Mouse (Mus musculus): ENCODE measurements around the gene Hmg20b. TPM values are rescaled to one million over a fixed set of nuclear protein-coding genes. Genes with fewer than 3 reads are reported as not detected.

Hmg20b gene
- polyA plus RNA-seq, 1 experiment from 2014 or later: 97.7 TPM

DNA sequence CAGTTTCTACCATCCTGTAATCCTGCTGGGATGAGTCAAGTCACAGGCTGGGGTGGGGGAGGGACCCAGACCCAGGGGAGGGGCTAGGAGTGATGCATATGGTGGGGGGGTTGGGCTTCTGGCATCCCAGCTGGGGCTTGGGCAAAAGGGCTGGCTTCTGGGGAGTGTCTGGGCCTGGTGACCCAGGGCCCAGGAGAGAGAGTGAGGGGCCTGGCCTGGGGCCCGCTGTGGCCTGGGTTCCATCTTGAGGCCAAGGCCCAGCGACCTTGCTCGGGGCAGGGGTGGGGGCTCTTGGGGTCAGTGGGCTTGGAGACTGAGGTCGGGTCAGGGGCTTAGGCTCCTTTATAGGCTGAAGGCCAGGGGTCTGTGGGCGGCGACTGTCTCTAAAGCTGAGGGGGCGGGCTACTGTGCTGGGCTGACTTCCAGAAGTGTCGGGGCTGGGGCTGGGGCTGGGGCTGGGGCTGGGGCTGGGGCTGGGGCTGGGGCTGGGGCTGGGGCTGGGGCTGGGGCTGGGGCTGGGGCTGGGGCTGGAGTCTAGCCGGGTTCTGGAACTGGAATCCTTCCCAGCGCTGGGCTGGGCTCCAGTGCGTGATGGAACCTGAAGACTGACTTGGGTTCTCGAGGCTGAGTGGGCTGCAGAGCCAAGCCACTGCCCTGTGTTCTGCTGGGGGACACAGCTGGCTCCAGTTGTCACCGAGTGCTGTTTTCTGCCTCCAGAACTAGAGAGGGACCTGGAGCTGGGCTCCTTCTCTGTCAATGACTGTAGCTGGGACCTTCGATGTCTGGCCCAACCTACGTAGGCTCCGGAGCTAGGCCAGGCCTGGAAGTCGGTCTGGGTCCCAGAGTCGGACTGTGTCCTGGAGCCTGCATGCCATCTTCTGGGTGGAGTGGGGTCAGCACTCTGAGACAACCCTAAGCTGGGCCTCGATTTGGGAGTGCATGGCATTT lies 14.6 kb downstream of the Hmg20b start:
- ATAC-seq (ENCODE audit: low FRiP score) (peak; percentile 41), DNase-seq (ENCODE audit: low spot score, missing footprints) (peak; percentile 84)
- Histone ChIP-seq H3K4me2 (no peak overlapping the region), H3K4me3 (ENCODE audit: low read depth, low read length) (no peak overlapping the region), H3K9me3 (ENCODE audit: control insufficient read depth, low read length) (no peaks in the 10 kb centered on the region), H3K4me1 (ENCODE audit: control insufficient read depth, insufficient read depth, low read length) (peaks cover 4% of the 10 kb centered on the region; the same call in 1 of the 2 replicates), H3K27ac (ENCODE audit: low read depth, low read length) (no peak overlapping the region), H3K36me3 (ENCODE audit: control insufficient read depth, insufficient read depth, low read length) (no peaks in the 10 kb centered on the region), H3K9ac (ENCODE audit: low read length) (no peak overlapping the region), H3K27me3 (ENCODE audit: control insufficient read depth, insufficient read depth, low read length) (peaks cover 16% of the 10 kb centered on the region)
- 37% methylated on average over 18 of the region's 19 CpGs for whole genome bisulfite sequencing

DNA sequence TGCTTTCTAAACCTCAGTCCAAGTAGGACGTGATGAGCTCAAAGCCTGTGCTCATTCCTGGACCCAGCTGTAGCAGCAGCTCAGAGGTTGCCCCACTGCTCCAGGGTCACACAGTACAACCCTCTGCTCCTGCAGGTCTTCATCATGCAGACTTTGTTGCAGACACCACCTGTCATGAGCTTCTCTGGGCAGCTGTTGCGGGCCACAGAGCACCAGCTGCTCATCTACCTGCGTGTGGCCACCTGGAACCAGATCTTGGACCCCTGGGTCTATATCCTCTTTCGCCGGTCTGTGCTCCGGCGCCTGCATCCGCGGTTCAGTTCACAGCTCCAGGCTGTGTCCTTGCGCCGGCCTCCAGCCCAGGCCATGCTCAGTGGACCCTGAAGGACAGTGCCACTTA lies 16.0 kb downstream of the Hmg20b start:
- no peak for ATAC-seq (ENCODE audit: low FRiP score)
- DNase-seq (ENCODE audit: low spot score, missing footprints): peak; percentile 84
- Histone ChIP-seq H3K27ac (ENCODE audit: low read depth, low read length) (no peak overlapping the region), H3K4me2 (no peak overlapping the region), H3K27me3 (ENCODE audit: control insufficient read depth, insufficient read depth, low read length) (peaks cover 16% of the 10 kb centered on the region), H3K9me3 (ENCODE audit: control insufficient read depth, low read length) (no peaks in the 10 kb centered on the region), H3K36me3 (ENCODE audit: control insufficient read depth, insufficient read depth, low read length) (no peaks in the 10 kb centered on the region), H3K9ac (ENCODE audit: low read length) (no peak overlapping the region), H3K4me1 (ENCODE audit: control insufficient read depth, insufficient read depth, low read length) (peaks cover 4% of the 10 kb centered on the region; the same call in 1 of the 2 replicates), H3K4me3 (ENCODE audit: low read depth, low read length) (no peak overlapping the region)
- WGBS: 44% methylated on average over 11 of the region's 11 CpGs

DNA sequence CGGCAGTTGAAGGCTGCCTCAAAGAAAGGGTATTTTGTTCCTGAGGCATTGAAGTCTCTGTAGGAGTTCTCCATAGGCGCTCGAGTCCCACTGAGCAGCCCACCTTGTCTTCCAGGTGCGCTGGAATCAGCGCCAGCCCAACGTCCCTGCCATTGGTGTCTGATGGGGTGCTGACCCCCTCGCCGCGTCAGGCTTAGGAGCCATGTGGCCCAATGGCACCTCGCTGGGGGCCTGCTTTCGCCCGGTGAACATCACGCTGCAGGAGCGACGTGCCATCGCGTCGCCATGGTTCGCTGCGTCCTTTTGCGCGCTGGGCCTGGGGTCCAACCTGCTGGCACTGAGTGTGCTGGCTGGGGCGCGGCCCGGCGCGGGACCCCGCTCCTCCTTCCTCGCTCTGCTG lies 18.0 kb downstream of the Hmg20b start:
- H3K27ac ChIP-seq (ENCODE audit: low read depth, low read length): no peak overlapping the region
- no peaks in the 10 kb centered on the region; the same call in 1 of the 2 replicates for H3K36me3 ChIP-seq (ENCODE audit: control insufficient read depth, insufficient read depth, low read length)
- no peaks in the 10 kb centered on the region for H3K9me3 ChIP-seq (ENCODE audit: control insufficient read depth, low read length)
- H3K4me3 ChIP-seq (ENCODE audit: low read depth, low read length): no peak overlapping the region
- no peak overlapping the region for H3K9ac ChIP-seq (ENCODE audit: low read length)
- 9% methylated on average over 28 of the region's 29 CpGs for WGBS
- DNase-seq (ENCODE audit: low spot score, missing footprints): no peak
- no peak for ATAC-seq (ENCODE audit: low FRiP score)
- H3K4me2 ChIP-seq: no peak overlapping the region; the same call in 1 of the 2 replicates
- H3K27me3 ChIP-seq (ENCODE audit: control insufficient read depth, insufficient read depth, low read length): peaks cover 9% of the 10 kb centered on the region
- H3K4me1 ChIP-seq (ENCODE audit: control insufficient read depth, insufficient read depth, low read length): peaks cover 4% of the 10 kb centered on the region; the same call in 1 of the 2 replicates

DNA sequence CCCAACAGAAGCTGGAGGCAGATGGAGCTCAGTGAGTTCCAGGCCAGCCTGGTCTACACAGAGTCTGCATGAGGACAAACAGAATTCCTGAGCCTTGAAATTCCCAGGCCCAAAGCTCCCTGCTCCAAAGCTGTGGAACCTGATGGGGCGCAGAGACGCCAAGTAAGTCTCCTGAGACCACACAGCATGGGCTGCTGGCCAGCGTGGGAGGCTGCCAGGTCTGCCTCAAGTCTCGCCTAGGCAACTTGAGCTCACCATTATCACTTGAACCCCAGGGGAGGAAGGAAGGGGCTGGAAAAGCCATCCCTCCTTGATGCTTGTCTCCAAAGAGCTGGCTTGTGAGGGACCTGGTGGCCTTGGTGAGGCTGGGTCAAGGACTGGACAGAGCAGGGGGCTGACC lies 20.3 kb downstream of the Hmg20b start:
- H3K4me3 ChIP-seq (ENCODE audit: low read depth, low read length): no peak overlapping the region
- 71% methylated on average over 4 of the region's 4 CpGs for WGBS
- no peaks in the 10 kb centered on the region for H3K9me3 ChIP-seq (ENCODE audit: control insufficient read depth, low read length)
- ATAC-seq (ENCODE audit: low FRiP score) (no peak), DNase-seq (ENCODE audit: low spot score, missing footprints) (no peak)
- H3K9ac ChIP-seq (ENCODE audit: low read length): no peak overlapping the region
- H3K4me2 ChIP-seq: no peak overlapping the region
- peaks cover 9% of the 10 kb centered on the region for H3K27me3 ChIP-seq (ENCODE audit: control insufficient read depth, insufficient read depth, low read length)
- peaks cover 17% of the 10 kb centered on the region for H3K36me3 ChIP-seq (ENCODE audit: control insufficient read depth, insufficient read depth, low read length)
- H3K4me1 ChIP-seq (ENCODE audit: control insufficient read depth, insufficient read depth, low read length): no peaks in the 10 kb centered on the region
- no peak overlapping the region for H3K27ac ChIP-seq (ENCODE audit: low read depth, low read length)

DNA sequence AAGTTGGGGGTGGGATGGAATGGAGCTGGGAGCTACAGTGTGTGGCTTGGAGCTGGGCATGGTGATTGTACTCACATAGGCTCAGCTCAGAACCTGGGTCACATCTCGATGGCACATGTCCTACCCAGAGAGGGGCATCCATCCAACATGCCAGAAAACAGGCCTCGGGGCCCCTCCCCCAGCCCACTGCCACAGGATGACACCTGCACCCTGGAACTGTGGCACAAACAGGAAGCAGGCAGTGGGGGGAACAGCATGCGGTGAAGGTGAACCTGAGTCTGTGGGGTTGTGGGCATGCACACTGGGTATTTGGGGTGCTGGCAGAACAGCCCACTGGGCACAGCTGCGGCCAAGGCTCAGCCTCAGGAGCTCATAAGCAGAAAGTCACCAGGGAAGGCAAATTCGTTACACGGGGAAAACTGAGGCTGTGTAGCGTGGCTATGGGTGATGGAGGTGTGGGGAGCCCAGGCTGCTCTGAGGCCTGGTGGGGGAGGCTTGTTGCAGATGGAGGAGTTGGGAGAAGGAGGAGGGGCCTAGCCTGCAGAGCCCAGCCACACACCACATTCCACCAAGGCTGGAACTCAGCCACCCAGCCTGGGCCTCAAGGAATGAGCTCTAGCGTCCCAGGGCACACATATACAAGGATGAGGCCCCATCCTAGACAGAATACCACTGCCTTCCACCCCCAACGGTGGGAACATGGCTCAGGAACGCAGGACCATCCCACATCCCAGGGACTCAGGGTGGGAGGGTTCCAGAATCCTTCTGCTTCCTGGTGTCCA lies 20.9 kb downstream of the Hmg20b start:
- Histone ChIP-seq H3K9ac (ENCODE audit: low read length) (no peak overlapping the region), H3K27ac (ENCODE audit: low read depth, low read length) (no peak overlapping the region), H3K9me3 (ENCODE audit: control insufficient read depth, low read length) (no peaks in the 10 kb centered on the region), H3K4me2 (no peak overlapping the region), H3K4me1 (ENCODE audit: control insufficient read depth, insufficient read depth, low read length) (no peaks in the 10 kb centered on the region), H3K36me3 (ENCODE audit: control insufficient read depth, insufficient read depth, low read length) (peaks cover 23% of the 10 kb centered on the region), H3K27me3 (ENCODE audit: control insufficient read depth, insufficient read depth, low read length) (peaks cover 9% of the 10 kb centered on the region), H3K4me3 (ENCODE audit: low read depth, low read length) (no peak overlapping the region)
- WGBS: 72% methylated on average over 10 of the region's 10 CpGs
- DNase-seq (ENCODE audit: low spot score, missing footprints) (no peak), ATAC-seq (ENCODE audit: low FRiP score) (no peak)

DNA sequence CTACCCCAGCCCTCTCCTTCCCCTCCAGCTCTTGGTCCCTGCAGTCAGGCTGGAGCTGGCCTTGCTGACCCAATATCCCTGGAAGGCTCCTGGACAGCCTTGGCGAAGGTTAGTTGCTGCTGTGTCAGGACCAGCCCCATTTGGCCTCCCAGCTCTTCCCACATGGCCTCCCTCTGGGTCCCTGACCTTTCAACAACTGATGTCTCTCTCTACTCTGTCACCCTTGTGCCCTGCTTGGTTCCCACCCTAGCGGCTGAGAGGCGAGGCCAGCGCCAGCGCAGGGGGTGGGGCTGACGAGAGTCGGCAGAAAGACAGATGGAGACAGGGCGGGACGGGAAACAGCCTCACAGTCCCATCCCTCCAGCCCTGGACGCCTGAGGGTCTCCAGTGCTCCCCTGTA lies 21.9 kb downstream of the Hmg20b start, which contains the start of gene Tbxa2r:
Gene Tbxa2r (plus strand): TSS at position 346 of the 400 bp plus-strand sequence.
- no peaks in the 10 kb centered on the region for H3K9me3 ChIP-seq (ENCODE audit: control insufficient read depth, low read length)
- H3K4me2 ChIP-seq: no peak within 1 kb of the TSS
- peaks cover 33% of the 10 kb centered on the region for H3K36me3 ChIP-seq (ENCODE audit: control insufficient read depth, insufficient read depth, low read length)
- peaks cover 9% of the 10 kb centered on the region for H3K27me3 ChIP-seq (ENCODE audit: control insufficient read depth, insufficient read depth, low read length)
- H3K4me3 ChIP-seq (ENCODE audit: low read depth, low read length): no peak within 1 kb of the TSS
- H3K9ac ChIP-seq (ENCODE audit: low read length): 0 out of 2 replicates have a peak within 1 kb of the TSS, but pooled peaks have one; percentile 7
- WGBS: 10% methylated on average over 10 of the region's 10 CpGs
- no peak for ATAC-seq (ENCODE audit: low FRiP score)
- no peaks in the 10 kb centered on the region for H3K4me1 ChIP-seq (ENCODE audit: control insufficient read depth, insufficient read depth, low read length)
- H3K27ac ChIP-seq (ENCODE audit: low read depth, low read length): no peak within 1 kb of the TSS
- DNase-seq (ENCODE audit: low spot score, missing footprints): no peak

DNA sequence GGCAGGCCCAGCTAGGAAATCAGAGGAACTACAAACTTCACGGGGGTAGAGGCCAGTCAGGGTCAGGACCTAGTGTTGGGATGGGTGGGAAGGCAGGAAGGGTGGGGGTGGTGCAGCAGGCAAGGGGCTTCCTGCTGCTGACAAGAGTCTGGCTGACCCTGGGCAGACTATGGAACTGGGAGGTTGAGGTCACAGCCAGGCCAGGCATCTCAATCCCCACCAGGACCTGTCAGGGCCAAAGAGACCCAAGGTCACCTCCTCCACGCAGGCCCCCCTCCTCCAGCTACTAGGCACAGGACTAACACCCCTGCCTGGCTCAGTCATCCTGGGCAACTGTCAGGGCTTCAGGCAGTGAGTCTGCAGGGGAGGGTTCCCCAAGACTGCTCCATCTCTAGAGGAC lies 22.3 kb downstream of the Hmg20b start:
- 0 out of 2 replicates have a peak overlapping the region, but pooled peaks have one; percentile 7 for H3K9ac ChIP-seq (ENCODE audit: low read length)
- ATAC-seq (ENCODE audit: low FRiP score): no peak
- no peak overlapping the region for H3K4me3 ChIP-seq (ENCODE audit: low read depth, low read length)
- no peak overlapping the region for H3K4me2 ChIP-seq
- H3K27me3 ChIP-seq (ENCODE audit: control insufficient read depth, insufficient read depth, low read length): peaks cover 9% of the 10 kb centered on the region
- H3K27ac ChIP-seq (ENCODE audit: low read depth, low read length): no peak overlapping the region
- H3K4me1 ChIP-seq (ENCODE audit: control insufficient read depth, insufficient read depth, low read length): no peaks in the 10 kb centered on the region
- WGBS: 42% methylated on average over 2 of the region's 2 CpGs
- H3K36me3 ChIP-seq (ENCODE audit: control insufficient read depth, insufficient read depth, low read length): peaks cover 36% of the 10 kb centered on the region
- no peak for DNase-seq (ENCODE audit: low spot score, missing footprints)
- no peaks in the 10 kb centered on the region for H3K9me3 ChIP-seq (ENCODE audit: control insufficient read depth, low read length)

DNA sequence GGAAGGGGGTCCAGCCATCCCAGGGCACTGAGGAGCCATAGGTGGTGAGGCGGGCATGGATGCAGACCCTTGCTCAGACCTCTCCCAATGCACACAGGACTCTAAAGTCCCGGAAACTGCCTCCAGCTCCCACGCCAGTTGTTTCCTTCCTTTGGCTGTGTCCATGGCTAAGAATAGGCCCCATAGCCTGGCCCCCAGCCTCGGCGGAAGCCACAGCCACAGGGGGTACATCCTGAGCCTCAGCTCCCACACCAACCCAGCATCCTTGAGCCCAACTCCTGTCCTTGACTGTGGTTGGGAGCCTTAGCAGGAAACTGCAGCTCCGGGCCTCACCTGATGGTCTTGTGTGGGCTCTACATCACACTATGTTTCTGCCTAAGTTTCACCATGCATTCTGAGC lies 23.4 kb downstream of the Hmg20b start:
- Histone ChIP-seq H3K9me3 (ENCODE audit: control insufficient read depth, low read length) (no peaks in the 10 kb centered on the region), H3K4me1 (ENCODE audit: control insufficient read depth, insufficient read depth, low read length) (peaks cover 4% of the 10 kb centered on the region), H3K36me3 (ENCODE audit: control insufficient read depth, insufficient read depth, low read length) (peaks cover 42% of the 10 kb centered on the region), H3K27me3 (ENCODE audit: control insufficient read depth, insufficient read depth, low read length) (no peaks in the 10 kb centered on the region), H3K9ac (ENCODE audit: low read length) (no peak overlapping the region), H3K4me2 (no peak overlapping the region), H3K27ac (ENCODE audit: low read depth, low read length) (no peak overlapping the region), H3K4me3 (ENCODE audit: low read depth, low read length) (no peak overlapping the region)
- DNase-seq (ENCODE audit: low spot score, missing footprints) (no peak), ATAC-seq (ENCODE audit: low FRiP score) (no peak)
- WGBS: 84% methylated on average over 5 of the region's 6 CpGs

DNA sequence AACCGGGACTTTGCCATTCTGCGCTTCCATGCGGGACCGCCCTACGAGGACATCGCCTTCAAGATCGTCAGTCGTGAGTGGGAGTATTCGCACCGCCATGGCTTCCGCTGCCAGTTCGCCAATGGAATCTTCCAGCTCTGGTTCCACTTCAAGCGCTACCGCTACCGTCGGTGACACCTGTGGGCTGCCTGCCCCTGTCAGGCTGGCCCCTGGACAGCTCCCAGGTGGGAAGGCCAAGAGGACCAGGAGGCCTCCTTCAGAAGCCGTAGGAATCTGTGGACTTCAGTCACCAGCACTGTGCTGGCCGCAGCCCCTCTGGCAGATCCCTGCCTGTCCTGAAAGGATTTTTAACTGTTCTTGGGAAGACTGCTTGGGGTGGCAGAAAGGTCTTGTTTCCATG lies 24.5 kb downstream of the Hmg20b start:
- H3K27ac ChIP-seq (ENCODE audit: low read depth, low read length): no peak overlapping the region
- no peaks in the 10 kb centered on the region for H3K9me3 ChIP-seq (ENCODE audit: control insufficient read depth, low read length)
- no peak overlapping the region for H3K4me2 ChIP-seq
- WGBS: 96% methylated on average over 18 of the region's 18 CpGs
- H3K4me1 ChIP-seq (ENCODE audit: control insufficient read depth, insufficient read depth, low read length): peaks cover 8% of the 10 kb centered on the region
- no peak for DNase-seq (ENCODE audit: low spot score, missing footprints)
- H3K9ac ChIP-seq (ENCODE audit: low read length): no peak overlapping the region
- H3K27me3 ChIP-seq (ENCODE audit: control insufficient read depth, insufficient read depth, low read length): no peaks in the 10 kb centered on the region
- no peak overlapping the region for H3K4me3 ChIP-seq (ENCODE audit: low read depth, low read length)
- H3K36me3 ChIP-seq (ENCODE audit: control insufficient read depth, insufficient read depth, low read length): peaks cover 42% of the 10 kb centered on the region
- ATAC-seq (ENCODE audit: low FRiP score): no peak

Data from midbrain, embryonic 11.5 days (tissue).